Comparison of ENCODE assay signal across 13 mouse cellular contexts in genomic region chr6:148615931-148616330, GRCm38 (mm10).
DNase-seq lines count a peak whose midpoint lies in the region; ATAC-seq and TF ChIP-seq lines count a peak whose summit lies in the region.
"Had no signal": no experiment of that assay in that cellular context is flagged by ENCODE, and none has a peak within 500 bp of the region (broad histone marks: within the 10 kb centered on the region; RNA-seq: fewer than 3 reads in every experiment).

No protein-coding gene starts in this region.

- H3K9ac ChIP-seq in intestine, embryonic 14.5 days (ENCODE audit: low read length), result no peak overlapping the region
- no peak overlapping the region for H3K9ac ChIP-seq in intestine, postnatal 0 days (ENCODE audit: low read depth, low read length)
- no peak overlapping the region for H3K9ac ChIP-seq in heart, embryonic 16.5 days (ENCODE audit: low read length)
- H3K9ac ChIP-seq: hindbrain, embryonic 15.5 days had no signal

- no peaks in the 10 kb centered on the region for H3K36me3 ChIP-seq in intestine, embryonic 14.5 days (ENCODE audit: control insufficient read depth, insufficient read depth, low read length)
- no peaks in the 10 kb centered on the region for H3K36me3 ChIP-seq in intestine, postnatal 0 days (ENCODE audit: control insufficient read depth, insufficient read depth)
- H3K36me3 ChIP-seq in heart, embryonic 16.5 days (ENCODE audit: control insufficient read depth, insufficient read depth), result no peaks in the 10 kb centered on the region
- H3K36me3 ChIP-seq: hindbrain, embryonic 15.5 days had no signal

- 0 out of 2 replicates have a peak overlapping the region, but pooled peaks have one; percentile 0 for H3K4me2 ChIP-seq in intestine, embryonic 14.5 days (ENCODE audit: low read length)
- H3K4me2 ChIP-seq in intestine, postnatal 0 days (replicated peaks; ENCODE audit: low read depth), result no peak overlapping the region
- H3K4me2 ChIP-seq in heart, embryonic 16.5 days (ENCODE audit: low read depth, low read length), result peak overlapping the region; percentile 23
- H3K4me2 ChIP-seq: hindbrain, embryonic 15.5 days had no signal

- H3K4me1 ChIP-seq in intestine, embryonic 14.5 days (replicated peaks; ENCODE audit: control insufficient read depth, insufficient read depth, low read length), result peaks cover 8% of the 10 kb centered on the region
- no peaks in the 10 kb centered on the region for H3K4me1 ChIP-seq in intestine, postnatal 0 days (replicated peaks; ENCODE audit: control insufficient read depth, insufficient read depth, low read length)
- peaks cover 12% of the 10 kb centered on the region; the same call in 1 of the 2 replicates for H3K4me1 ChIP-seq in heart, embryonic 16.5 days (ENCODE audit: control insufficient read depth, insufficient read depth, low read length)

- TF ChIP-seq CTCF in intestine, postnatal 0 days (IDR thresholded peaks at IDR 0.05; ENCODE audit: low read depth), result no peak

- ATAC-seq in intestine, embryonic 14.5 days (replicated peaks; ENCODE audit: low FRiP score, low TSS enrichment, low read depth), result no peak
- ATAC-seq in intestine, postnatal 0 days, result no peak
- peak; percentile 66 for ATAC-seq in heart, embryonic 16.5 days (replicated peaks; ENCODE audit: extremely low read depth, insufficient read depth, low FRiP score)
- ATAC-seq in cerebellum, adult (ENCODE audit: insufficient number of reproducible peaks, low FRiP score, low TSS enrichment), result no peak

- H3K4me3 ChIP-seq in intestine, embryonic 14.5 days (ENCODE audit: low read depth, low read length), result no peak overlapping the region
- no peak overlapping the region for H3K4me3 ChIP-seq in intestine, postnatal 0 days (ENCODE audit: low read depth, low read length)
- H3K4me3 ChIP-seq in heart, embryonic 16.5 days (ENCODE audit: low read length), result no peak overlapping the region
- H3K4me3 ChIP-seq: hindbrain, embryonic 15.5 days; left cerebral cortex, adult 2 months had no signal

- no peak overlapping the region for H3K27ac ChIP-seq in intestine, embryonic 14.5 days (ENCODE audit: low read depth)
- no peak overlapping the region for H3K27ac ChIP-seq in intestine, postnatal 0 days (ENCODE audit: low read depth, low read length)
- H3K27ac ChIP-seq in heart, embryonic 16.5 days (ENCODE audit: low read length), result peak overlapping the region; percentile 27; the same call in 1 of the 2 replicates
- H3K27ac ChIP-seq: hindbrain, embryonic 15.5 days; kidney, postnatal 0 days; left cerebral cortex, adult 2 months had no signal

- no peaks in the 10 kb centered on the region for H3K27me3 ChIP-seq in intestine, embryonic 14.5 days (replicated peaks; ENCODE audit: control insufficient read depth, insufficient read depth, low read length)
- H3K27me3 ChIP-seq in intestine, postnatal 0 days (replicated peaks; ENCODE audit: control insufficient read depth, insufficient read depth, low read length), result no peaks in the 10 kb centered on the region
- no peaks in the 10 kb centered on the region for H3K27me3 ChIP-seq in heart, embryonic 16.5 days (ENCODE audit: control insufficient read depth, insufficient read depth, low read length)
- H3K27me3 ChIP-seq: hindbrain, embryonic 15.5 days had no signal

- no peak for DNase-seq in intestine, embryonic 14.5 days (ENCODE audit: low spot score)
- peak; percentile 58 for DNase-seq in c-Kit-positive CD71-positive TER-119-positive erythroid progenitor cells, embryonic 14.5 days (ENCODE audit: low spot score)
- DNase-seq in retina, adult 2 months (ENCODE audit: low read depth, low spot score), result peak; percentile 11
- no peak for DNase-seq in cerebellum, postnatal 4 days (ENCODE audit: low spot score in 2 of 2)
- DNase-seq in left cerebral cortex, adult 18-20 months (ENCODE audit: low spot score in 2 of 2), result no peak
- DNase-seq: adrenal gland, postnatal 25 days; lung, adult 18-20 months had no signal

- H3K9me3 ChIP-seq in intestine, embryonic 14.5 days (ENCODE audit: control insufficient read depth, low read length), result no peaks in the 10 kb centered on the region
- H3K9me3 ChIP-seq in intestine, postnatal 0 days (ENCODE audit: control insufficient read depth), result no peaks in the 10 kb centered on the region
- no peaks in the 10 kb centered on the region for H3K9me3 ChIP-seq in heart, embryonic 16.5 days (replicated peaks; ENCODE audit: control insufficient read depth, low read length)
- H3K9me3 ChIP-seq: hindbrain, embryonic 15.5 days had no signal

- WGBS in intestine, embryonic 14.5 days, result 15% methylated on average over 4 of the region's 4 CpGs
- WGBS in intestine, postnatal 0 days, result 15% methylated on average over 4 of the region's 4 CpGs
- WGBS in heart, embryonic 16.5 days, result 14% methylated on average over 4 of the region's 4 CpGs

Comparison
In these comparisons a context has a peak if more than half of its experiments do, and no peak if none do; other contexts are left out.
1. DNase-seq: peak in c-Kit-positive CD71-positive TER-119-positive erythroid progenitor cells, embryonic 14.5 days (single experiment) and retina, adult 2 months (single experiment); none in intestine, embryonic 14.5 days (single experiment), cerebellum, postnatal 4 days (0 of 2) and left cerebral cortex, adult 18-20 months (0 of 2).